ENCODE assay signal across 22 mouse cellular contexts in genomic region chr11:8881521-8881920, GRCm38 (mm10).
DNase-seq lines count a peak whose midpoint lies in the region; ATAC-seq and TF ChIP-seq lines count a peak whose summit lies in the region.
"Had no signal": no experiment of that assay in that cellular context is flagged by ENCODE, and none has a peak within 500 bp of the region (broad histone marks: within the 10 kb centered on the region; RNA-seq: fewer than 3 reads in every experiment).

No protein-coding gene starts in this region.

- no peak overlapping the region for H3K9ac ChIP-seq in kidney, postnatal 0 days (ENCODE audit: low read depth, low read length)
- H3K9ac ChIP-seq in midbrain, embryonic 11.5 days (ENCODE audit: low read length), result no peak overlapping the region
- H3K9ac ChIP-seq: embryonic facial prominence, embryonic 15.5 days; hindbrain, embryonic 14.5 days; limb, embryonic 15.5 days; lung, embryonic 15.5 days; neural tube, embryonic 12.5 days had no signal

- H3K4me2 ChIP-seq in kidney, postnatal 0 days (ENCODE audit: low read length), result no peak overlapping the region
- no peak overlapping the region for H3K4me2 ChIP-seq in midbrain, embryonic 11.5 days
- H3K4me2 ChIP-seq: embryonic facial prominence, embryonic 15.5 days; heart, embryonic 11.5 days; hindbrain, embryonic 14.5 days; limb, embryonic 15.5 days; lung, embryonic 15.5 days; neural tube, embryonic 12.5 days had no signal

- DNase-seq in kidney, postnatal 0 days (ENCODE audit: low spot score), result no peak
- no peak for DNase-seq in kidney, adult 9 months
- DNase-seq in 3T3-L1 (ENCODE audit: low read depth, low spot score) (peak; percentile 18), 416B (ENCODE audit: low read depth) (peak; percentile 5), ZHBTc4 (ENCODE audit: low read depth, low spot score) (peak; percentile 38)
- DNase-seq in thymus, adult 2 months, result no peak
- no peak for DNase-seq in midbrain, embryonic 11.5 days (ENCODE audit: low spot score, missing footprints)
- DNase-seq: adrenal gland, adult 2 months; cerebellum, postnatal 25 days; gastrocnemius, postnatal 36 days; heart, postnatal 14 days; kidney, adult 11 months; kidney, postnatal 14 days; right cerebral cortex, postnatal 14 days; thymus, postnatal 25 days had no signal

- H3K27ac ChIP-seq in kidney, postnatal 0 days, result no peak overlapping the region
- no peak overlapping the region for H3K27ac ChIP-seq in thymus, adult 2 months (ENCODE audit: control insufficient read depth, insufficient read depth, low read length)
- no peak overlapping the region for H3K27ac ChIP-seq in midbrain, embryonic 11.5 days (ENCODE audit: low read depth, low read length)
- H3K27ac ChIP-seq: embryonic facial prominence, embryonic 15.5 days; hindbrain, embryonic 14.5 days; limb, embryonic 15.5 days; lung, embryonic 15.5 days; neural tube, embryonic 12.5 days had no signal

- no peak for TF ChIP-seq POLR2A in thymus, adult 2 months (IDR thresholded peaks at IDR 0.05; ENCODE audit: control insufficient read depth, extremely low read depth, insufficient read depth, low read length, poor library complexity)

- 61% methylated on average over 2 of the region's 2 CpGs for WGBS in kidney, postnatal 0 days
- WGBS in thymus, adult 2 months, result 80% methylated on average over 2 of the region's 2 CpGs
- WGBS in midbrain, embryonic 11.5 days, result 73% methylated on average over 2 of the region's 2 CpGs

- no peaks in the 10 kb centered on the region for H3K27me3 ChIP-seq in kidney, postnatal 0 days (ENCODE audit: insufficient read depth, low read length)
- no peaks in the 10 kb centered on the region for H3K27me3 ChIP-seq in thymus, adult 2 months (ENCODE audit: control insufficient read depth, insufficient read depth, low read length)
- H3K27me3 ChIP-seq in midbrain, embryonic 11.5 days (ENCODE audit: control insufficient read depth, insufficient read depth, low read length), result no peaks in the 10 kb centered on the region
- H3K27me3 ChIP-seq: embryonic facial prominence, embryonic 15.5 days; limb, embryonic 15.5 days; lung, embryonic 15.5 days; neural tube, embryonic 12.5 days had no signal

- no peaks in the 10 kb centered on the region for H3K9me3 ChIP-seq in kidney, postnatal 0 days (replicated peaks; ENCODE audit: low read length)
- H3K9me3 ChIP-seq in midbrain, embryonic 11.5 days (ENCODE audit: control insufficient read depth, low read length), result no peaks in the 10 kb centered on the region
- H3K9me3 ChIP-seq: embryonic facial prominence, embryonic 15.5 days; limb, embryonic 15.5 days; lung, embryonic 15.5 days; megakaryocyte, embryonic 14.5 days; neural tube, embryonic 12.5 days had no signal

- H3K4me3 ChIP-seq in kidney, postnatal 0 days (replicated peaks; ENCODE audit: low read depth, low read length), result no peak overlapping the region
- H3K4me3 ChIP-seq in thymus, adult 2 months (ENCODE audit: control insufficient read depth, insufficient read depth, low read length), result no peak overlapping the region
- no peak overlapping the region for H3K4me3 ChIP-seq in midbrain, embryonic 11.5 days (ENCODE audit: low read depth, low read length)
- H3K4me3 ChIP-seq: embryonic facial prominence, embryonic 15.5 days; limb, embryonic 15.5 days; lung, embryonic 15.5 days; megakaryocyte, embryonic 14.5 days; neural tube, embryonic 12.5 days had no signal

- no peaks in the 10 kb centered on the region for H3K4me1 ChIP-seq in kidney, postnatal 0 days (replicated peaks; ENCODE audit: insufficient read depth, low read length)
- H3K4me1 ChIP-seq in thymus, adult 2 months (replicated peaks; ENCODE audit: control insufficient read depth, insufficient read depth, low read length), result no peaks in the 10 kb centered on the region
- H3K4me1 ChIP-seq in midbrain, embryonic 11.5 days (ENCODE audit: control insufficient read depth, insufficient read depth, low read length), result no peaks in the 10 kb centered on the region
- H3K4me1 ChIP-seq: embryonic facial prominence, embryonic 15.5 days; limb, embryonic 15.5 days; lung, embryonic 15.5 days; megakaryocyte, embryonic 14.5 days; neural tube, embryonic 12.5 days had no signal

- H3K36me3 ChIP-seq in kidney, postnatal 0 days (ENCODE audit: insufficient read depth, low read length), result no peaks in the 10 kb centered on the region
- no peaks in the 10 kb centered on the region for H3K36me3 ChIP-seq in thymus, adult 2 months (ENCODE audit: control insufficient read depth, insufficient read depth, low read length)
- H3K36me3 ChIP-seq in midbrain, embryonic 11.5 days (ENCODE audit: control insufficient read depth, insufficient read depth, low read length), result no peaks in the 10 kb centered on the region
- H3K36me3 ChIP-seq: embryonic facial prominence, embryonic 15.5 days; limb, embryonic 15.5 days; lung, embryonic 15.5 days; neural tube, embryonic 12.5 days had no signal

- peak; percentile 44 for TF ChIP-seq CTCF in kidney, postnatal 0 days (IDR thresholded peaks at IDR 0.05; ENCODE audit: low read depth)
- no peak for TF ChIP-seq CTCF in thymus, adult 2 months (IDR thresholded peaks at IDR 0.05; ENCODE audit: borderline replicate concordance, control insufficient read depth, extremely low read depth, insufficient read depth, low read length, poor library complexity)

- no peak for ATAC-seq in kidney, postnatal 0 days (replicated peaks; ENCODE audit: low FRiP score, low read depth)
- no peak for ATAC-seq in midbrain, embryonic 11.5 days (ENCODE audit: low FRiP score)

Comparison
In these comparisons a context has a peak if more than half of its experiments do, and no peak if none do; other contexts are left out.
1. DNase-seq: peak in 3T3-L1 (single experiment), 416B (single experiment) and ZHBTc4 (single experiment); none in kidney, postnatal 0 days (single experiment), kidney, adult 9 months (single experiment), thymus, adult 2 months (single experiment) and midbrain, embryonic 11.5 days (single experiment).